In the genomic region with DNA sequence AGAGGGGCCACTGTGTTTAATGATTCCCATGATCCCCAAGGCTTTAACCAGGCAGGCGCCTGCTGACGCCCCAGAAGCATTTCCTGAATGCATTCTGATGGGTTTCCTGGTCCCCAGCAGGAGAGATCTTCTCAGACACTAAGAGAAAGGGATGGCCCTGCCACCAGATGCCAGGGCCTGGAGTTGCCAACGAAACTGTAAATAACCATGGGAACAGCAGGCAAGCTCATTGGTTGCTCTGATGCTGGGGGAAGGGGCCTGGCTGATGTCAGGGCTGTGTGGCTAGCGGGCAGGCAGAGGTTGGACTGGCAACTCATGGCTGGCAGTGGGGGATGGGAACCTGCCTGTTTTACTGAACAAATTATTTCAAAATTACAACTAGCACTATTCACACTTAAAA, we compare ENCODE assay signal across 25 mouse cellular contexts. TPM values are rescaled to one million over a fixed set of nuclear protein-coding genes. Genes with fewer than 3 reads are reported as not detected.
A peak's percentile ranks its signal among the peaks of the same experiment; 100 is the strongest.
DNase-seq lines count a peak whose midpoint lies in the region; ATAC-seq lines count a peak whose summit lies in the region.
"Had no signal": no experiment of that assay in that cellular context is flagged by ENCODE, and none has a peak within 500 bp of the region (broad histone marks: within the 10 kb centered on the region; RNA-seq: fewer than 3 reads in every experiment).

No protein-coding gene starts in this region.

- H3K36me3 ChIP-seq in hindbrain, embryonic 13.5 days: peaks cover 22% of the 10 kb centered on the region

- H3K9ac ChIP-seq in hindbrain, embryonic 13.5 days: 0 out of 2 replicates have a peak overlapping the region, but pooled peaks have one; percentile 29
- H3K9ac ChIP-seq: embryonic facial prominence, embryonic 12.5 days; forebrain, embryonic 12.5 days; heart, embryonic 12.5 days; kidney, embryonic 15.5 days; liver, embryonic 13.5 days had no signal

- no peak for ATAC-seq in hindbrain, embryonic 13.5 days (ENCODE audit: low FRiP score)
- ATAC-seq: Patski had no signal

- H3K27ac ChIP-seq in hindbrain, embryonic 13.5 days: peak overlapping the region; percentile 53; the same call in 1 of the 2 replicates
- H3K27ac ChIP-seq: embryonic facial prominence, embryonic 12.5 days; kidney, embryonic 15.5 days; liver, embryonic 13.5 days had no signal

- peaks cover 30% of the 10 kb centered on the region for H3K27me3 ChIP-seq in hindbrain, embryonic 13.5 days
- H3K27me3 ChIP-seq: embryonic facial prominence, embryonic 12.5 days; liver, embryonic 13.5 days had no signal

- no peaks in the 10 kb centered on the region for H3K9me3 ChIP-seq in hindbrain, embryonic 13.5 days
- H3K9me3 ChIP-seq: embryonic facial prominence, embryonic 12.5 days; forebrain, embryonic 12.5 days; heart, embryonic 12.5 days; kidney, embryonic 15.5 days; liver, embryonic 13.5 days had no signal

- H3K4me3 ChIP-seq in hindbrain, embryonic 13.5 days: no peak overlapping the region
- H3K4me3 ChIP-seq: embryonic facial prominence, embryonic 12.5 days; forebrain, embryonic 12.5 days; heart, embryonic 12.5 days; kidney, embryonic 15.5 days; liver, embryonic 13.5 days had no signal

- peaks cover 49% of the 10 kb centered on the region for H3K4me1 ChIP-seq in hindbrain, embryonic 13.5 days (replicated peaks)
- H3K4me1 ChIP-seq: liver, embryonic 13.5 days had no signal

- intact Hi-C loops in left cerebral cortex, postnatal 4 days (cut with DNase I): no loop called here

- no peak overlapping the region for H3K4me2 ChIP-seq in hindbrain, embryonic 13.5 days
- H3K4me2 ChIP-seq: embryonic facial prominence, embryonic 12.5 days; forebrain, embryonic 12.5 days; heart, embryonic 12.5 days; kidney, embryonic 15.5 days; liver, embryonic 13.5 days had no signal

- WGBS in hindbrain, embryonic 13.5 days: 17% methylated on average over 4 of the region's 4 CpGs

- DNase-seq in cerebellum, postnatal 14 days: peak; percentile 45 to 49
- DNase-seq in cerebellum, postnatal 25 days: no peak
- DNase-seq in left cerebral cortex, postnatal 4 days: peak; percentile 76
- DNase-seq in left cerebral cortex, adult 8-10 months (ENCODE audit: low spot score in 2 of 2): no peak
- DNase-seq in retina, postnatal 1 day: peak; percentile 67
- DNase-seq in right cerebral cortex, postnatal 36 days (ENCODE audit: low spot score in 2 of 2): no peak
- DNase-seq: adrenal gland, postnatal 36 days; cerebellum, adult 18-20 months; gastrocnemius, postnatal 14 days; heart, adult 18-20 months; heart, postnatal 10 days; kidney, adult 11 months; kidney, postnatal 4 days; liver, embryonic 13.5 days; lung, adult 2 months; lung, postnatal 14 days; right cerebral cortex, postnatal 14 days had no signal

RNA-seq across cellular contexts. Expression of a gene that starts 14.1 kb away (rescaled TPM):
- total RNA-seq in left cerebral cortex, postnatal 4 days (2021): 10 to 100 TPM; 36.4 to 37.1 TPM
- total RNA-seq in left cerebral cortex, adult 8-10 months (2022): 10 to 100 TPM; 57.0 to 58.1 (median 57.6) TPM
- 61.5 and 68.1 TPM in 2 replicates for polyA plus RNA-seq in hindbrain, embryonic 13.5 days (2015; fragmentation: Nextera tagmentation; extraction: Ambion mirVana)

RNA-seq across cellular contexts. Expression of a gene that starts 38.9 kb away (rescaled TPM):
- total RNA-seq in left cerebral cortex, postnatal 4 days (2021): 10 to 100 TPM in 1 of 2 experiments, 1 to 10 TPM in 1; 8.3 to 12.3 TPM
- total RNA-seq in left cerebral cortex, adult 8-10 months (2022): 10 to 100 TPM; 43.7 to 47.2 (median 44.4) TPM
- 9.4 and 11.4 TPM in 2 replicates for polyA plus RNA-seq in hindbrain, embryonic 13.5 days (2015; fragmentation: Nextera tagmentation; extraction: Ambion mirVana)
- total RNA-seq: megakaryocyte progenitor cell, adult 5-6 weeks; neutrophil, adult 5-6 weeks had no signal
- polyA plus RNA-seq: heart, embryonic 12.5 days; liver, embryonic 13.5 days; Patski had no signal

RNA-seq across cellular contexts. Expression of a gene that starts 52.7 kb away (rescaled TPM):
- total RNA-seq in left cerebral cortex, postnatal 4 days (2021): 10 to 100 TPM; 79.3 to 80.6 TPM
- total RNA-seq in left cerebral cortex, adult 8-10 months (2022): 100 to 1,000 TPM; 127 to 150 (median 134) TPM
- polyA plus RNA-seq in hindbrain, embryonic 13.5 days (2015; fragmentation: Nextera tagmentation; extraction: Ambion mirVana): 90.8 and 91.6 TPM in 2 replicates

Comparison
In these comparisons a context has a peak if more than half of its experiments do, and no peak if none do; other contexts are left out.
1. DNase-seq: peak in cerebellum, postnatal 14 days (2 of 2), left cerebral cortex, postnatal 4 days (single experiment) and retina, postnatal 1 day (single experiment); none in cerebellum, postnatal 25 days (0 of 2), left cerebral cortex, adult 8-10 months (0 of 2) and right cerebral cortex, postnatal 36 days (0 of 2).